Mouse (Mus musculus) kidney, embryonic 16.5 days (tissue): ENCODE data around the gene Kat6b. TPM values are rescaled to one million over a fixed set of nuclear protein-coding genes. Genes with fewer than 3 reads are reported as not detected.

Experiments
- ATAC-seq: fragments of 200-750 bp; cut with Nextera tagmentation; 2 replicates; pipeline ENCODE4 v1.8.0; 2017; ENCODE audit warnings: moderate TSS enrichment; ENCODE audit not compliant: low FRiP score, low TSS enrichment
- H3K27ac ChIP-seq: fragments of 300-500 bp; sonication (generic); 2 replicates; pipeline ENCODE4 v1.5.1; 2014; ENCODE audit warnings: low read length
- H3K27me3 ChIP-seq: fragments of 300-500 bp; sonication (generic); 2 replicates; pipeline ENCODE4 v1.6.1; 2014; ENCODE audit warnings: low read length, control low read depth, mixed read lengths; ENCODE audit not compliant: insufficient read depth
- H3K36me3 ChIP-seq: fragments of 300-500 bp; sonication (generic); 2 replicates; pipeline ENCODE4 v1.6.1; 2014; ENCODE audit warnings: low read length, control low read depth, mixed read lengths; ENCODE audit not compliant: insufficient read depth
- H3K4me1 ChIP-seq: fragments of 300-500 bp; sonication (generic); 2 replicates; pipeline ENCODE4 v1.6.1; 2014; ENCODE audit warnings: low read length, control low read depth, mixed read lengths; ENCODE audit not compliant: insufficient read depth
- H3K4me2 ChIP-seq: fragments of 300-500 bp; sonication (generic); replicated peaks from 2 replicates; pipeline ENCODE4 v1.6.1; 2014; ENCODE audit warnings: low read depth, low read length
- H3K4me3 ChIP-seq: fragments of 300-500 bp; sonication (generic); 2 replicates; pipeline ENCODE4 v1.5.1; 2014; ENCODE audit warnings: mild to moderate bottlenecking, low read length
- H3K9ac ChIP-seq: fragments of 300-500 bp; sonication (generic); replicated peaks from 2 replicates; pipeline ENCODE4 v1.6.1; 2014; ENCODE audit warnings: low read length
- H3K9me3 ChIP-seq: fragments of 300-500 bp; sonication (generic); 2 replicates; pipeline ENCODE4 v1.6.1; 2016; ENCODE audit warnings: low read length, control low read depth
- WGBS: fragments of 180-500 bp; shearing (Covaris S2); extraction: QIAGEN DNeasy Blood & Tissue Kit; methylation state at CpG from one replicate; pipeline ENCODE4 v1.1.7; 2014; 5-methylcytosine and 5-hydroxymethylcytosine counted together
- polyA plus RNA-seq: library from polyadenylated mRNA; unstranded; fragments of >200 nt; fragmentation: Nextera tagmentation; extraction: Ambion mirVana; gene quantifications from 2 replicates; pipeline ENCODE4 v1.2.1, GENCODE M21; 2015

Gene Kat6b
- polyA plus RNA-seq, 1 experiment from 2014 or later: 12.0 TPM

GRCm38 (mm10) chr14:21592985-21593750, 111.9 kb downstream of the Kat6b start:
- no peak overlapping the region for H3K4me2 ChIP-seq
- H3K4me1 ChIP-seq: peaks cover 7% of the 10 kb centered on the region
- no peaks in the 10 kb centered on the region for H3K27me3 ChIP-seq
- peaks cover 17% of the 10 kb centered on the region; the same call in 1 of the 2 replicates for H3K36me3 ChIP-seq
- H3K4me3 ChIP-seq: no peak overlapping the region
- no peak overlapping the region for H3K9ac ChIP-seq
- 53% methylated on average over 8 of the region's 8 CpGs for whole genome bisulfite sequencing
- no peak overlapping the region for H3K27ac ChIP-seq
- no peak for ATAC-seq
- peaks cover 9% of the 10 kb centered on the region; the same call in 1 of the 2 replicates for H3K9me3 ChIP-seq

- H3K4me3 ChIP-seq: no peak overlapping the region
- H3K9ac ChIP-seq: no peak overlapping the region
- H3K9me3 ChIP-seq: peaks cover 5% of the 10 kb centered on the region; the same call in 1 of the 2 replicates
- 53% methylated on average over 9 of the region's 9 CpGs for WGBS
- H3K4me1 ChIP-seq: peaks cover 22% of the 10 kb centered on the region
- H3K27me3 ChIP-seq: no peaks in the 10 kb centered on the region
- no peak overlapping the region for H3K4me2 ChIP-seq
- ATAC-seq: no peak
- peaks cover 9% of the 10 kb centered on the region; the same call in 1 of the 2 replicates for H3K36me3 ChIP-seq
- 0 out of 2 replicates have a peak overlapping the region, but pooled peaks have one; percentile 24 for H3K27ac ChIP-seq
Observed at GRCm38 (mm10) chr14:21599446-21600173, 118.4 kb downstream of the Kat6b start.

GRCm38 (mm10) chr14:21600174-21600566, 118.9 kb downstream of the Kat6b start:
- peaks cover 22% of the 10 kb centered on the region for H3K4me1 ChIP-seq
- no peaks in the 10 kb centered on the region for H3K27me3 ChIP-seq
- H3K36me3 ChIP-seq: peaks cover 9% of the 10 kb centered on the region; the same call in 1 of the 2 replicates
- no peak for ATAC-seq
- H3K4me2 ChIP-seq: no peak overlapping the region
- WGBS: 52% methylated on average over 5 of the region's 5 CpGs
- no peak overlapping the region for H3K4me3 ChIP-seq
- no peak overlapping the region for H3K9ac ChIP-seq
- H3K9me3 ChIP-seq: peaks cover 5% of the 10 kb centered on the region; the same call in 1 of the 2 replicates
- H3K27ac ChIP-seq: no peak overlapping the region

- ATAC-seq: no peak
- no peak overlapping the region for H3K4me2 ChIP-seq
- H3K4me3 ChIP-seq: no peak overlapping the region
- no peak overlapping the region for H3K27ac ChIP-seq
- H3K9me3 ChIP-seq: peaks cover 5% of the 10 kb centered on the region; the same call in 1 of the 2 replicates
- peaks cover 22% of the 10 kb centered on the region for H3K4me1 ChIP-seq
- H3K27me3 ChIP-seq: no peaks in the 10 kb centered on the region
- H3K36me3 ChIP-seq: peaks cover 9% of the 10 kb centered on the region; the same call in 1 of the 2 replicates
- WGBS: 36% methylated on average over 1 of the region's 1 CpGs
- H3K9ac ChIP-seq: no peak overlapping the region
Observed at GRCm38 (mm10) chr14:21600628-21601027, 119.4 kb downstream of the Kat6b start.

GRCm38 (mm10) chr14:21602166-21602565, 120.9 kb downstream of the Kat6b start:
- H3K4me1 ChIP-seq: peaks cover 22% of the 10 kb centered on the region
- 75% methylated on average over 12 of the region's 12 CpGs for WGBS
- 0 out of 2 replicates have a peak, but pooled peaks cover 5% of the 10 kb centered on the region for H3K9me3 ChIP-seq
- H3K27ac ChIP-seq: no peak overlapping the region
- no peaks in the 10 kb centered on the region for H3K27me3 ChIP-seq
- no peak for ATAC-seq
- 0 out of 2 replicates have a peak, but pooled peaks cover 6% of the 10 kb centered on the region for H3K36me3 ChIP-seq
- H3K9ac ChIP-seq: no peak overlapping the region
- H3K4me3 ChIP-seq: no peak overlapping the region
- H3K4me2 ChIP-seq: no peak overlapping the region

- H3K4me2 ChIP-seq: no peak overlapping the region
- H3K36me3 ChIP-seq: no peaks in the 10 kb centered on the region
- no peak overlapping the region for H3K4me3 ChIP-seq
- H3K27ac ChIP-seq: no peak overlapping the region
- H3K4me1 ChIP-seq: peaks cover 27% of the 10 kb centered on the region
- no peaks in the 10 kb centered on the region for H3K27me3 ChIP-seq
- no peak for ATAC-seq
- H3K9me3 ChIP-seq: no peaks in the 10 kb centered on the region
- H3K9ac ChIP-seq: no peak overlapping the region
- 50% methylated on average over 4 of the region's 4 CpGs for WGBS
Observed at GRCm38 (mm10) chr14:21602937-21603336, 121.7 kb downstream of the Kat6b start.

GRCm38 (mm10) chr14:21607686-21608085, 126.5 kb downstream of the Kat6b start:
- 67% methylated on average over 4 of the region's 4 CpGs for WGBS
- no peak overlapping the region for H3K4me2 ChIP-seq
- no peaks in the 10 kb centered on the region for H3K9me3 ChIP-seq
- H3K36me3 ChIP-seq: no peaks in the 10 kb centered on the region
- H3K27ac ChIP-seq: no peak overlapping the region
- no peak for ATAC-seq
- no peak overlapping the region for H3K9ac ChIP-seq
- H3K4me1 ChIP-seq: 0 out of 2 replicates have a peak, but pooled peaks cover 17% of the 10 kb centered on the region
- H3K4me3 ChIP-seq: no peak overlapping the region
- H3K27me3 ChIP-seq: no peaks in the 10 kb centered on the region

- H3K4me2 ChIP-seq: no peak overlapping the region
- no peak for ATAC-seq
Observed at GRCm38 (mm10) chr14:21608886-21609285, 127.7 kb downstream of the Kat6b start.

GRCm38 (mm10) chr14:21610224-21610623, 129.0 kb downstream of the Kat6b start:
- Histone ChIP-seq H3K36me3 (no peaks in the 10 kb centered on the region), H3K9ac (no peak overlapping the region), H3K27ac (no peak overlapping the region), H3K9me3 (no peaks in the 10 kb centered on the region), H3K27me3 (no peaks in the 10 kb centered on the region), H3K4me1 (peaks cover 24% of the 10 kb centered on the region; the same call in 1 of the 2 replicates), H3K4me2 (no peak overlapping the region), H3K4me3 (no peak overlapping the region)
- ATAC-seq: peak; percentile 39; the same call in 1 of the 2 replicates
- 12% methylated on average over 3 of the region's 3 CpGs for WGBS

More at GRCm38 (mm10) chr14:21608886-21609285, 127.7 kb downstream of the Kat6b start:
- no peak overlapping the region for H3K4me3 ChIP-seq
- H3K9me3 ChIP-seq: no peaks in the 10 kb centered on the region
- H3K9ac ChIP-seq: 0 out of 2 replicates have a peak overlapping the region, but pooled peaks have one; percentile 26
- WGBS: 30% methylated on average over 4 of the region's 4 CpGs
- H3K27ac ChIP-seq: no peak overlapping the region
- no peaks in the 10 kb centered on the region for H3K27me3 ChIP-seq
- H3K36me3 ChIP-seq: no peaks in the 10 kb centered on the region
- H3K4me1 ChIP-seq: peaks cover 19% of the 10 kb centered on the region; the same call in 1 of the 2 replicates
